7 mouse cellular contexts compared by ENCODE assay signal in the genomic region with DNA sequence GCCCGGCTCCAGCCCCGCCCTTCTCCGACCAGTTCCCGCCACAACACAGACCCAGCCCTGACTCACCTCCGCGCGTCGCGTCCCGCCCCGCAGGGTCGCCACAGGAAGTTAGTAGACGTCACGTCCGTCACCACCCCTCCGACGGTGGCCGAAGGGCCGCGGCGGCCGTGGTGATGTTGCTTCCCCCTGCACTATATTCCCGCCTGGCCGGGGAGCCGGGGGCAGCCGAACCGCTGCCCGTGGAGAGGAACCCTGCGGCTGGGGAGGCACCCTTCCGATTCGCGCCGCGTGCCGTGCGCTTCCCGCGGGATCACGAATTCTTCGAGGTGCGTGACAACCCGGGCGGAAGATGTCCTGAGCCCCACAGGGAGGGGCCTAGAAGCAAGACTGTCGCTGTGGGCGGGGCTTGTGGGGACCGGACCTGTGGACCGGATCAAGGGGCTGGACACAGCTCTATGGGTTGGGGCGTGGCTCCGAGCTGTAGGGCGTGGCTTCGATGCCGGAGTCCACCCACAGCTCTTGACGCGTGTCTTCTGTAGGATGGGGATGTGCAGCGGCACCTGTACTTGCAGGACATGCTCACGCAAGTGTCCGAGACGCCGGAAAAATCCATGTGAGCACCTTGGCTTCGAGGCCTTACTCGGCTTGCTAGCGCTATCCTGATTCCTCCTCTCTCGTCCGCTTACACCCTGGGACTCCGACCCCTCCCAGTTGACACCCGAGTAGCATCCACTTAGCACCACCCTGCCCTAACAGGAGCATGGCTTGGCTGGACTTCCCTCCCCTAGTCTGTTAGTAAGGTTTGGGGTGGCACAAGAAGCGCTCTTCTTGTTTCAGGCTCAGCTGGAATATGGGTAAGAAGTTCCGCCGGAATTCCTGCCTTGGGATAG. TPM values are rescaled to one million over a fixed set of nuclear protein-coding genes. Genes with fewer than 3 reads are reported as not detected.
DNase-seq lines count a peak whose midpoint lies in the region; ATAC-seq lines count a peak whose summit lies in the region.

Gene Zfp511 (plus strand): TSS at position 111 of the 890 bp plus-strand sequence.
Gene Tubgcp2 (minus strand): TSS at position 389 of the 890 bp plus-strand sequence.

- ATAC-seq in intestine, embryonic 16.5 days = peak; percentile 99
- peak; percentile 97 for ATAC-seq in midbrain, embryonic 11.5 days (ENCODE audit: low FRiP score)

- H3K4me1 ChIP-seq in intestine, embryonic 16.5 days (ENCODE audit: control insufficient read depth, insufficient read depth, low read length) = peaks cover 12% of the 10 kb centered on the region
- H3K4me1 ChIP-seq in midbrain, embryonic 11.5 days (ENCODE audit: control insufficient read depth, insufficient read depth, low read length) = peaks cover 14% of the 10 kb centered on the region

- DNase-seq in adrenal gland, adult 8-10 months = peak; percentile 96
- peak; percentile 98 for DNase-seq in embryo, embryonic 9.5 days (ENCODE audit: extremely low spot score)
- DNase-seq in gastrocnemius, postnatal 4 days (ENCODE audit: low spot score in 2 of 2) = peak; percentile 82 to 96
- peak; percentile 94 to 96 for DNase-seq in left cerebral cortex, postnatal 36 days (ENCODE audit: low spot score in 2 of 2)
- peak; percentile 99 for DNase-seq in midbrain, embryonic 11.5 days (ENCODE audit: low spot score, missing footprints)
- peak; percentile 90 for DNase-seq in skeletal muscle tissue, adult 2 months (ENCODE audit: low read depth, low spot score)

- H3K36me3 ChIP-seq in intestine, embryonic 16.5 days (ENCODE audit: control insufficient read depth, insufficient read depth, low read length) = no peaks in the 10 kb centered on the region
- H3K36me3 ChIP-seq in midbrain, embryonic 11.5 days (ENCODE audit: control insufficient read depth, insufficient read depth, low read length) = peaks cover 7% of the 10 kb centered on the region; the same call in 1 of the 2 replicates

- peak within 1 kb of the TSS; percentile 84 for H3K9ac ChIP-seq in intestine, embryonic 16.5 days (ENCODE audit: low read depth, low read length)
- peak within 1 kb of the TSS; percentile 88 for H3K9ac ChIP-seq in midbrain, embryonic 11.5 days (ENCODE audit: low read length)

- WGBS in intestine, embryonic 16.5 days = 1% methylated on average over 69 of the region's 69 CpGs
- WGBS in midbrain, embryonic 11.5 days = 2% methylated on average over 66 of the region's 69 CpGs

- H3K4me3 ChIP-seq in intestine, embryonic 16.5 days (ENCODE audit: low read length) = peak within 1 kb of the TSS; percentile 83
- H3K4me3 ChIP-seq in midbrain, embryonic 11.5 days (ENCODE audit: low read depth, low read length) = peak within 1 kb of the TSS; percentile 86

- H3K4me2 ChIP-seq in intestine, embryonic 16.5 days (ENCODE audit: low read depth, low read length) = peak within 1 kb of the TSS; percentile 92
- peak within 1 kb of the TSS; percentile 82 for H3K4me2 ChIP-seq in midbrain, embryonic 11.5 days

- peak within 1 kb of the TSS; percentile 89 for H3K27ac ChIP-seq in intestine, embryonic 16.5 days (ENCODE audit: low read length)
- peak within 1 kb of the TSS; percentile 33; the same call in 1 of the 2 replicates for H3K27ac ChIP-seq in midbrain, embryonic 11.5 days (ENCODE audit: low read depth, low read length)

- H3K9me3 ChIP-seq in intestine, embryonic 16.5 days (ENCODE audit: control insufficient read depth, low read length) = no peaks in the 10 kb centered on the region
- H3K9me3 ChIP-seq in midbrain, embryonic 11.5 days (ENCODE audit: control insufficient read depth, low read length) = no peaks in the 10 kb centered on the region

- intact Hi-C loops in left cerebral cortex, postnatal 36 days (cut with DNase I) = no loop called here

- H3K27me3 ChIP-seq in intestine, embryonic 16.5 days (replicated peaks; ENCODE audit: control insufficient read depth, insufficient read depth, low read length) = no peaks in the 10 kb centered on the region
- H3K27me3 ChIP-seq in midbrain, embryonic 11.5 days (ENCODE audit: control insufficient read depth, insufficient read depth, low read length) = no peaks in the 10 kb centered on the region

RNA-seq across cellular contexts. Expression of gene Zfp511, which starts in this region (rescaled TPM):
- total RNA-seq in adrenal gland, adult 8-10 months (2022) = 10 to 100 TPM; 21.8 to 30.7 (median 26.7) TPM
- total RNA-seq in gastrocnemius, postnatal 4 days (2021) = 10 to 100 TPM; 11.0 to 11.2 TPM
- 31.7 and 32.8 TPM in 2 replicates for polyA plus RNA-seq in intestine, embryonic 16.5 days (2015; fragmentation: Nextera tagmentation; extraction: Ambion mirVana)
- total RNA-seq in left cerebral cortex, postnatal 36 days (2021) = 10 to 100 TPM; 20.8 to 24.4 TPM
- 36.3 and 43.1 TPM in 2 replicates for polyA plus RNA-seq in midbrain, embryonic 11.5 days (2014; fragmentation: Nextera tagmentation; extraction: Ambion mirVana)

RNA-seq across cellular contexts. Expression of gene Tubgcp2, which starts in this region (rescaled TPM):
- total RNA-seq in adrenal gland, adult 8-10 months (2022) = 10 to 100 TPM; 24.2 to 35.8 (median 32.2) TPM
- total RNA-seq in gastrocnemius, postnatal 4 days (2021) = 10 to 100 TPM; 34.6 to 38.0 TPM
- polyA plus RNA-seq in intestine, embryonic 16.5 days (2015; fragmentation: Nextera tagmentation; extraction: Ambion mirVana) = 34.3 and 35.3 TPM in 2 replicates
- 10 to 100 TPM; 35.3 to 36.9 TPM for total RNA-seq in left cerebral cortex, postnatal 36 days (2021)
- polyA plus RNA-seq in midbrain, embryonic 11.5 days (2014; fragmentation: Nextera tagmentation; extraction: Ambion mirVana) = 58.9 and 62.6 TPM in 2 replicates

Comparison
In these comparisons a context has a peak if more than half of its experiments do, and no peak if none do; other contexts are left out.
1. Peak in every context shown above with its lines: DNase-seq, ATAC-seq, H3K4me3 ChIP-seq and H3K27ac ChIP-seq.